Mouse (Mus musculus): ENCODE data around the gene Rspo3. TPM values are rescaled to one million over a fixed set of nuclear protein-coding genes. Genes with fewer than 3 reads are reported as not detected.

Gene Rspo3
- polyA plus RNA-seq, 1 experiment = 2.1 TPM

GRCm38 (mm10) chr10:29414361-29414760 lies 121.3 kb downstream of the Rspo3 start:
- H3K79me2 ChIP-seq (ENCODE audit: control insufficient read depth, insufficient read depth) = no peaks in the 10 kb centered on the region
- H3K4me3 ChIP-seq = no peak overlapping the region
- H3K4me2 ChIP-seq (ENCODE audit: low read depth) = no peak overlapping the region
- no peak for TF ChIP-seq POLR2A (IDR thresholded peaks at IDR 0.05; ENCODE audit: insufficient read length, low read depth)
- TF ChIP-seq TCF12 (IDR thresholded peaks at IDR 0.05; ENCODE audit: insufficient read depth, poor library complexity, severe bottlenecking) = no peak
- TF ChIP-seq CEBPB (IDR thresholded peaks at IDR 0.05; ENCODE audit: insufficient read depth, poor library complexity, severe bottlenecking) = no peak
- TF ChIP-seq TCF3 (IDR thresholded peaks at IDR 0.05; ENCODE audit: insufficient read length, low read depth) = no peak
- no peak for TF ChIP-seq REST (IDR thresholded peaks at IDR 0.05; ENCODE audit: insufficient read depth, insufficient read length)
- no peak for TF ChIP-seq E2F4 (IDR thresholded peaks at IDR 0.05; ENCODE audit: insufficient read depth)
- TF ChIP-seq MAX (IDR thresholded peaks at IDR 0.05; ENCODE audit: low read depth) = no peak
- TF ChIP-seq MYOG (IDR thresholded peaks at IDR 0.05; ENCODE audit: control insufficient read depth in 1 of 3, insufficient read depth in 1 of 3, insufficient read length in 2 of 3, low read depth in 2 of 3) = no peak
- TF ChIP-seq POLR2AphosphoS2 (IDR thresholded peaks at IDR 0.05; ENCODE audit: insufficient read length, low read depth) = no peak
- TF ChIP-seq USF1 (IDR thresholded peaks at IDR 0.05; ENCODE audit: low read depth) = no peak
- no peak for TF ChIP-seq MYOD1 (IDR thresholded peaks at IDR 0.05; ENCODE audit: control insufficient read depth in 1 of 3, insufficient read length in 2 of 3, low read depth in 2 of 3)
- TF ChIP-seq SRF (IDR thresholded peaks at IDR 0.05; ENCODE audit: control insufficient read depth, insufficient read length, low read depth) = no peak
- H3K36me3 ChIP-seq (ENCODE audit: control insufficient read depth, insufficient read depth) = no peaks in the 10 kb centered on the region
- no peaks in the 10 kb centered on the region for H3K27me3 ChIP-seq (ENCODE audit: control insufficient read depth, insufficient read depth, insufficient read length)
- no peak overlapping the region for H3ac ChIP-seq (ENCODE audit: control insufficient read depth, insufficient read length)

GRCm38 (mm10) chr10:29402656-29403268 lies 132.9 kb downstream of the Rspo3 start:
- Histone ChIP-seq H3K4me2 (ENCODE audit: low read depth) (peak overlapping the region; percentile 72), H3ac (ENCODE audit: control insufficient read depth, insufficient read length) (no peak overlapping the region), H3K4me3 (no peak overlapping the region), H3K79me2 (ENCODE audit: control insufficient read depth, insufficient read depth) (no peaks in the 10 kb centered on the region), H3K27me3 (ENCODE audit: control insufficient read depth, insufficient read depth, insufficient read length) (no peaks in the 10 kb centered on the region), H3K36me3 (ENCODE audit: control insufficient read depth, insufficient read depth) (no peaks in the 10 kb centered on the region)
- TF ChIP-seq POLR2AphosphoS2 (IDR thresholded peaks at IDR 0.05; ENCODE audit: insufficient read length, low read depth) = no peak
- no peak for TF ChIP-seq REST (IDR thresholded peaks at IDR 0.05; ENCODE audit: insufficient read depth, insufficient read length)
- no peak for TF ChIP-seq MYOG (IDR thresholded peaks at IDR 0.05; ENCODE audit: control insufficient read depth in 1 of 3, insufficient read depth in 1 of 3, insufficient read length in 2 of 3, low read depth in 2 of 3)
- TF ChIP-seq CEBPB (IDR thresholded peaks at IDR 0.05; ENCODE audit: insufficient read depth, poor library complexity, severe bottlenecking) = no peak
- TF ChIP-seq USF1 (IDR thresholded peaks at IDR 0.05; ENCODE audit: low read depth) = no peak
- no peak for TF ChIP-seq POLR2A (IDR thresholded peaks at IDR 0.05; ENCODE audit: insufficient read length, low read depth)
- TF ChIP-seq TCF12 (IDR thresholded peaks at IDR 0.05; ENCODE audit: insufficient read depth, poor library complexity, severe bottlenecking) = no peak
- TF ChIP-seq MAX (IDR thresholded peaks at IDR 0.05; ENCODE audit: low read depth) = no peak
- TF ChIP-seq SRF (IDR thresholded peaks at IDR 0.05; ENCODE audit: control insufficient read depth, insufficient read length, low read depth) = no peak

Other genes starting within 250 kb of the Rspo3 start
- 7.1 TPM for gene Echdc1, start 222.7 kb downstream of the Rspo3 start, polyA plus RNA-seq (2012; fragmentation: generic; extraction: Trizol)
- 17.5 TPM for gene Rnf146, start 173.4 kb downstream of the Rspo3 start, polyA plus RNA-seq (2012; fragmentation: generic; extraction: Trizol)

Data from myocyte (in vitro differentiated cells).